Mouse (Mus musculus) adrenal gland (tissue): ENCODE data around the gene Rps6ka2.

Experiments used
- intact Hi-C: fragments of 180-260 bp; cut with DNase I; formaldehyde crosslinking; loops from one replicate; pipeline ENCODE4 v1.15.1; 2025

Rps6ka2 gene

DNA sequence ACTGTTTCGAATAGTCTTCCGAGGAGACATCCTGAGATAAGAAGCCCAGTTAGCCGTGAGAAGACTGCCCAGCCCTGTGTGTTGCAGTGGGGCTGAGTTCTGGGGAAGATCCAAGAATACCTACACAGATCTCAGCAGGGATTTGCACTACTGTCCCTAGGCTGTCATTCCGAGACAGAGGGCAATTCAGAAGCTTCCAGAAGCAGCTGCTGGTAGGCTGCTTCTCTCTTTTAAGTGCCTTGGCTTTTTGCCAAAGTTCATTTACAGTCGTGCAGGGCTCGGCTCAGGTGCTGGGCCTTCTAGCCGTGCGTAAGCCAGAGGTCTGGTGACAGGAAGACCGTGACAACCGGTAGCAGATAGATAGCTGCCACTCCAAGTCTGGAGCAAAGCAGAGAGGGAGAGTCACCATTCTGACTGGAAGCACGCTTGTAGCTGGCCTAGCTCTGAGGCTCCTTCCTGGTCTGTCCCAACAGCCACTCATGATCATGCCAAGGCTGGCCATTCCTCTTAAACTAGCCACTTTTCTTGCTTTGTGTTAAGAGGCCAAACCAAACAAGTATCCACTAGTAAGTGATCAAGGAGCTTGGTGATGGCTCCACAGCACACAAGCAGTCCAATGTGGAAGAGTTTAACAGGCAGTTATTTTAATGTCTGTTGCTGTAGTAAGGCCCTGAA is 49.3 kb downstream of the Rps6ka2 start:
- intact Hi-C loops = no loop called here

DNA sequence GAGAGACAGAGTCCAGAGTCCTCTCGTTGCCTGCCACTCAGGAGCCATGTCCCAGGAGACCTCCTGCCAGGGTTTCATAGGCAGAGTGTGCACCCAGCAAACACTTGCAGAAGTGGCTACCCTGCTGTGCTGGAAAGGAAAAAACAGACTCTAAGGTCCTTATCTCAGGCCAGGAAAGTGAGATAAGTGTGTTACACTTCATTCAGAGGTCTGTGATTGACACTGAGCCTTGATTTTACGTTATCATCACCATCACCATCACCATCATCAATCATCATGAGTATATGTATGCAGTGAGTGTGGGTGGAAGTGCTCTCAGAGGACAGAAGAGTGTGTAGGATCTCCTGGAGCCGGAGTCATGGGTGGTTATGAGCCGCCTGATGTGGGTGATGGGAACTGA is 51.4 kb downstream of the Rps6ka2 start:
- intact Hi-C loops = no loop called here

DNA sequence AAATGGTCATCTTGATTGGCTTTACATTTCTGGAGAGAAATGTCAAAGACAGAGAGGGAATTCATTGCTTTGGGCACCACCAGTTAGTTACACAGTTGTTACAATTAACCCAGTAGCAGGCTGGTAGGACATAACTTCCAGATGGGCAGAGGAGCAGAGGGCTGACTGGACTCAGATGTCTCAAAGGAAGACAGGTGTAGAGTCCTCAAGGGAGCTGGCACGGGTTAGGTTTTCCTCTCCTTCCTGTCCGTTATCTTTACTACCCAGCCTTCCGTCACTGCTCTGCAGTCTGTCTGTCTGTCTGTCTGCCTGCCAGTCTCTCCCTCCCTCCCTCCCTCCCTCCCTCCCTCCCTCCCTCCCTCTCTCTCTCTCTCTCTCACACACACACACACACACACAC is 52.3 kb downstream of the Rps6ka2 start:
- intact Hi-C loops = no loop called here

DNA sequence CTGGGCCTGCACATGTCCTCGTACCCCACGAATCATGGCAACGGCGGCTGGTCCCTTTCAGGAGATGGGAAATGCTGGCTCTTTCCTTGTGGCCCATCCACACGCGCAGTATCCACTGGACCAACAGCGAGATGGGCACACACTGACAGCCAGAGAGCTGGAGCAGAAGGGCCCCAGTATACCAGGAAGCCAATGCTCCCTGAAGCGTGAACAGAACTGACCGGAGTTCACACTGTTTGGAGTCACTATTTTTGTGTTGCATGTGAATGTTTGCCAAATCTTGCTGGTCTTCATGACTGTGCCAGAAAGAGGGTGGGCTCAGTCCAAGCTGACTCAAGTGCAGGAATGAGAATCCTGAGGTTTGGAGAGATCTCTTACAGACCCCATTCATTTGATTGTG is 58.6 kb downstream of the Rps6ka2 start:
- intact Hi-C loops = no loop called here

DNA sequence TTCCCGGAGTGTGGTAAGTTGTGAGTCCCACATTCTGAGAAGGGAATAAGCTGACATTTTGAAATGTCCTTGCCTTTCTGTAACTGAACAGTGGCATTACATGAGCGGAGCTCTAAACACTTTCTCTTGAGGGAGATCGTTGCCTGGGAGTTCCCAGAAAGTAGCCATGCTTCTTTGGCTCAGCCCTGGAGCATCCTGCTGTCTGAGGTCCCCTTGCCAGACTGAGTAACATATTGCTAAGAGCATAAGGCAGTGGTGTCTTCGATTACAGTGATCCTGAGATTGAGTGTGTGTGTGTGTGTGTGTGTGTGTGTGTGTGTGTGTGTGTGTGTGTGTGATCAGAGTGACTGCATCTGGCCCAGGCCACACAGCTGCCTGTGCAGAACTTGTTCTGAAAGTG is 61.4 kb downstream of the Rps6ka2 start:
- intact Hi-C loops = no loop called here

DNA sequence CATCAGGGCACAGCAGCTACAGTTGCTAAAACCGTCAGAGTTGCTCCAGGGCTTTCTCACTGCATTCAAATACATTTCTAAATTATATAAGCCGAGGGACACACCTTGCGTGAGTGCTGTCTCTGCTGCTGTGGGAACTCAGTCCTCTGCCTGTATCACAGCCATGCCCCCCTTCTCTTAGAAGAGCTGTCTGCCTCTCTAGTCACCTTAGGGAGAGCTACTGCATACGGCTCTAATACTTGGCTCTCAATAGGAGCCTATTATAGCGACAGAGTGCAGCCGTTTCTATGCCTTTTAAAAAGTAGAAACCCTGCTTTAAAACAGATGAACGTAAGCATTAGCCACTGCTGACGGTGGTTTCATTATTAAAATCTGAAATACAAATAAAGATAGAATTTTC is 61.9 kb downstream of the Rps6ka2 start:
- intact Hi-C loops = no loop called here

DNA sequence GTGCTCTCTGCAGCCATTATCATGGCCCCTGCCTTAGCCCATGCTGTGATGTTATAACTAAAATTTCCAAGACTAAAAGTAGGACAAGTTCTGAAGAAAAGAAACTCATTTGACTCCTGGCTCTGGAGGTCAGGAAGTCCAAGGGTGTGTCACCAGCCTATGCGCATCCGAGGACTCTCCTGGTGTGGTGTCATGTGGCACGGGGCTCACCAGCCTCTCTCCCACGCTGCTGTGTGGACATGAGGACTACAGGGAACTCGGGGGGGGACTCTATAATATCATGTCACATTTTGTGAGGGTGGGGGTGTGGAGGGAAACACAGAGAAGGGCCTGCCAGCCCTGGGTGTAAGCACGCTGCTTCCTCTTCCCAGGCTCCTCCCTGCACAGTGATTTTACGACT is 62.5 kb downstream of the Rps6ka2 start:
- intact Hi-C loops = no loop called here

DNA sequence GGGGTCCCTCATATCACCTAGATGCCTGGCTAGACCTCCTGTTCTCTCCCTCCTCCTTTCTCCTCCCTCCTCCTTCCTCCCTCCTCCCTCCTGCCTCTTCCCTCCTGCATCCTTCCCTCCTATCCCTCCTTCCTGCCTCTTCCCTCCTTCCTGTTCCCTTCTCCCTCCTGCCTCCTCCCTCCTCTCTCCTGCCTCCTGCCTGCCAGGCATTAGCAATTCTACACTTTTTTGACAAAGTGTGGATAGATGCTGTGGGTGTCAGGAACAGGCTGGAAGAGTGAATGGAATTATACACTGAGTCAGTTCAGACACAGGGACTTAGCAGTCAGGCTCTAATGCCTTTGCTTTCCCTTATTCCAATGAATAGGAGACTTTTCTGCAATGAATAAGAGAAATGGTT is 63.3 kb downstream of the Rps6ka2 start:
- intact Hi-C loops = no loop called here

DNA sequence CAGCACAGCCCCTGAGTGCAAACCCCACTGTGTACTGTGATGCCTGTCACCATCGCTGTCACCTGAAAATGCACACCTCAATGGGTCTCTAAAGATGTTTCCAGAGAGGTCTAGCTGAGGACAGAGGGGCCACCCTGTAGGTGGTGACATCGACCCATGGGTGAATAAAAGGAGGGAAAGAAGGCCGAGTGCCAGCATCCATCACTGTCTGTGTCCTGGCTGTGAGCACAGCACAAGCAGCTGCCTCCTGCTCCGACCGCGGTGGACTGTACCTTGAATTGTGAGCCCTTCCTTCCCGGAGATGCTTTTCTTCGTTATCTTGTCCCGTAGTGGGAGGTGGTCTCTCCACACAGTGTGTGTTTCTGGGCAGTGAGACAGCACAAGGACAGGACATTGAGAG is 67.8 kb downstream of the Rps6ka2 start:
- intact Hi-C loops = no loop called here

DNA sequence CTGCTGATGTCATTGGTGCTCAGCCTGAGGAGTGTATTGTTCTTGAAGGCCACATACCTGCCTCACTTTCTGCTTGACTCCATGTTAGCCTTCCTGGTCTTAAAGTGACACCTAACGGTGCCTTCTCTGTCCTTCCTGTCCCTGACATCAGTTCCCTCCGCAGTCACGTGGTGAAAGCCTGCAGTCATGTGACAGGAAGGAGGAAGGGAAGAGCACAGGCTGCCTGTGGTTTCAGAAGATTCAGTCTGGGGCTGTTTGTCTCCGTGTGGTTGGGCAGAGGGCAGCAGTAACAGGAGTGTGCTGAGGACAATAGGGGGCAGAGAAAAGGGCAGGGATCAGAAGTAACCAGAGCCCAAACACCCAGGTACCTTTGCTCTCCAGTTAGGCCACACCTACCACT is 68.9 kb downstream of the Rps6ka2 start:
- intact Hi-C loops = no loop called here

DNA sequence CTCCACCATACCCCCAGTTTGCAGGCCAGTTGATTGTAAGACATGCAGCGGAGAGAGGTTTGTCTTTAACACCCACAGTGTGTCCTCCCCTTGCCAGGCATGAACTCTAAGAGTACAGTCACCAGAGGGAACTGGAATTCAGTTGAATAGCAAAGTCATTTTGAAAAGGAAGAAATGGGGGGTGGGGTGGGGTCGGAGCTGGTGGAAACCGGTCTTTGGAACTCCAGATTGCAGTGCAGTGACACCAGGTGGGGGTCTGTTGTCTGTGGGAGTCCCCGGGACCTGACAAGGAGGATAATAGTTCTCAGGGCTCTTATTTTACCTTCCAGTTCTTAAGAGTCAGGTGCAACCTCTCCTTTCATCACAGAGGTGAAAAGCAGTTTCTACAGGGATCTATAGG is 70.6 kb downstream of the Rps6ka2 start:
- intact Hi-C loops = no loop called here

DNA sequence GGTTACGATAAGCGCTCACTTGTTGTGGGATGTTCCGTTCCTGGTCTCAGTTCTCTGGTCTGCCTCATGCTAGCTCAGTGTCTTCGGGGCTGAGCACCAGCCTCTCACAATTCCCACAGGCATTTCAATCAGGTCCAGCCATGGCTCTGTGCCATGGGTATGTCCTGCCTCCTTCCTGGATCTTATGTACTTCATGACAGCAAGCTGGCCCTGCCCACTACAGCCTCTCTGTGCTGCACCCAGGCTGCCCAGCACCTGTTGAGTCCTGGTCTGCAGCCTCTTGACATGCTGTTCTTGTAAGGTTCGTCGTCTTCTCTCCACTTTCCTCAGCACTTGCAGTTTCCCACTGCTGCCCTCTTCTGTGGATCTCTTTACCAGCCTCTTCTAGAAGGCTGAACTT is 75.2 kb downstream of the Rps6ka2 start:
- intact Hi-C loops = no loop called here

DNA sequence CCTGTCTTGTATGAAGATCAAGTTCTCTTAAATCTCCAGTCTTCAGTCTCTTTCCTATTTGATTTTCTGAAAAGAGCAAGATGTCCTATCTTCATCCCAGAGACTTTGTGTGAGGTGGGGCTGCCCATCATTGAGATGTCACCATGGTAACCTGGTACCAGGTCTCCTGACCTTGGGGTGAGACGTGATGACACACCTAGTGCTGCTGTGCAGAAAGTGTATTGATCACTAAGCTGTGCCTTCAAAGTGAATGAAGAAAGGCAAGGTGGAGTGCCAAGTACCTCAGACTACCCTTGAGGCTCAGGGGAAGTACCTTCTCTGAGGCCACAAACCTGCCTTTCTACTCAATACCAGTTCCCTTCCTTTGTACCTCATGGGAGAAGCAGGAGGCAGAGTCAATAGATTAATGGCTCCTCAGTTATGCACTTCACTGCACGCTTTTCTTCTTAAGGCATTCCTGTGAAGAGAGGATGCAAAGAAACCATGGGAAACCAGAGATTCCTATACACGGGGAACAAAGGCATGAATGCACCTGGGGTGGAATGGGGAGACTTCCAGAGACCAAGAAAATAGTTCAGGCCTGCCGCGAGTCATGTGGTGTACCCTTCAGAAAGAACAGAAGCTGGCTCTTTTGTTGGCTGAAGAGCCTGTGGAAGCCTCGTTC is 77.1 kb downstream of the Rps6ka2 start:
- intact Hi-C loops = no loop called here

DNA sequence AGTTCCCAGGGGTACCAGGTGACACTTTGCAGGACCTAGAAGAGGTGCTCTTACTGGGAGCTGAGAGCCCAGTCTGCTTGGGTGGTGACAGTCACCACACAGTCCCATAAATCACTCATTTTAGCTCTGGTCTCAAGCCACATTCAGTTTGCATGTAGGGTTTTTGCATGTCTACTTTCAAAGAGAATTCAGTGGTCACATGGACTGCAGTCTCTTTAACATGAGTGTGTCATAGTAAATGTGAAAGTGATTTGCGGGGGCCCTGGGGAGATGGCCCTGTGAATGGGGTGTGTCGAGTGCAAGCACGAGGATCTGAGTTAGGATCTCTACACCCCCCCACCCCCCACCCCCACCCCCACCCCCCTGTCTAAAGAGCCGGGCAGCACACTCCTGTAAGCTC is 80.5 kb downstream of the Rps6ka2 start:
- intact Hi-C loops = no loop called here

DNA sequence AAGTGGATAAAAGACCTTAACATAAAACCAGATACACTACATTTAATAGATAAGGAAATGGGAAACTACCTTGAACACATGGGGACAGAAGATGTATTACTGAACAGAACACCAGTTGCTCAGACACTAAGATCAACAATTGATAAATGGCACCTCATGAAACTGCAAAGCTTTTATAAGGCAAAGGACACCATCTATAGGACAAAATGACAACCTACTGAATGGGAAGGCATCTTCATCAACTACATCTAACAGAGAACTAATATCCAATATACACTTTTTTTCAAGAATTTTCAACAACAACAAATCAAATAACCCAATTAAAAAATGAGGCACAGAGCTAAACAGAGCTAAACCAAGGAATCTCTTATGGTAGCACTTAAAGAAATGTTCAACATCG is 87.3 kb downstream of the Rps6ka2 start:
- intact Hi-C loops = no loop called here

DNA sequence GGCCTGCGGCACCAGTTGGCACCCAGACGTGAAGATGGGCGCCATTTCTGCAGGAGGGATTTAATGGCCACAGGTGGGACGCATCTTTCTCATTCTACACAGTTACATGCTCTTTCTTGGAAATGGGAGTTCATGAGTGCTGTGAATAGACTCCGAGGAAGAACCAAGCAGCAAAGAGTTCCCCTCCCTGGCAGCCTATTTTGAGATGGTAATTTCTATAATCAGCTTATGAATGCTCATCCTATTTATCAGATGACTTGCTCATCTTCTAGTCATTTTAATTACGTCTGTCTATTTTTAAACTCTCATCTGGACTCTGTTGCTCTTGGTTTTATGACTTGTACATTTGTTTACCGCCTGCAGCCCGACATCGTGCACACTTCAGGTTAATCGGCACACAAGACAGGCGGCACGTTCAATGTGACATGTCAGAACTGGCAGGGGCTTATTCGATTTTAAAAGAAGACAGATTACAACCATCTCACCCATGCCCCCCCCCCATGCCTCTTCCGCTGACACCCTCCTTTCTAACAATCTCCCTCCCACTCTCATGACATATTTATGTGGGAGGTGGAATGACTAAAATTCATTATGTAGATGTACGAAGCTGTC is 88.9 kb downstream of the Rps6ka2 start:
- intact Hi-C loops = no loop called here

DNA sequence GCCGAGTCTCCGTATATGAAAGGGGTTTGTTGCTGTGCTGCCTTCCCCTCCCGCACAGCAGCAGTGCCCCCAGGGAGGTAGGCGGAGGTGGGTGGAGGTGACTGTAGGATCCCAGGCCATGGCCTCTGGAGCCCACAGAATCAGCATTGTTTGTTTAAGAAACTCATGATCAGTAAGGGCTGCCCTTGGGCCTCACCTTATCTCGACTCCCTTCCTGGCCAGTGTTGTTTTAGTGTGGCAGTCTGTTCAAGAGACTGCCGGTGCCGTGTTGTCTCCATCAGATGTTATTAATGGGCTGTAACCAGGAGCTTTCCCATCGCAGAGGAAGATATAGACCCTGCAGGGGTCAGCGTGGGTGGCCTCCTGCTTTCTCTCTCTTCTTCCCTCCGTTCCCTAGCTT is 90.4 kb downstream of the Rps6ka2 start:
- intact Hi-C loops = no loop called here

DNA sequence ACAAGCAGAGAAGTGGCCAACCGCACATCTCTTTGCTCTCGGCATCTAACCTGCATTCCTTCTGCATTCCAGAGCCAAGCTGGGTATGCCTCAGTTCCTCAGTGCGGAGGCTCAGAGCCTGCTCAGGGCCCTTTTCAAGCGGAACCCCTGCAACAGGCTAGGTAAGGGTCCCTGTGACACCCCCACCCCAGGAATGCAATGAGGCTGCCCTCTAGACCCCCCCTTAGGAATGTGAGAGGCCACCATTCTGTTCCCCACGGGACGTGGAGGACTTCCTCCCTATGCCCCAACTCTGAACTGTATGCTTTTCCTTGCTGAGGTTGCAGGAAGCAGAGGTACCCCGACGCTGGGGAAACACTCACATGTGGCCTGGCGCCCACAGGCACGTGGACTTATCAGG is 92.1 kb downstream of the Rps6ka2 start:
- intact Hi-C loops = no loop called here

DNA sequence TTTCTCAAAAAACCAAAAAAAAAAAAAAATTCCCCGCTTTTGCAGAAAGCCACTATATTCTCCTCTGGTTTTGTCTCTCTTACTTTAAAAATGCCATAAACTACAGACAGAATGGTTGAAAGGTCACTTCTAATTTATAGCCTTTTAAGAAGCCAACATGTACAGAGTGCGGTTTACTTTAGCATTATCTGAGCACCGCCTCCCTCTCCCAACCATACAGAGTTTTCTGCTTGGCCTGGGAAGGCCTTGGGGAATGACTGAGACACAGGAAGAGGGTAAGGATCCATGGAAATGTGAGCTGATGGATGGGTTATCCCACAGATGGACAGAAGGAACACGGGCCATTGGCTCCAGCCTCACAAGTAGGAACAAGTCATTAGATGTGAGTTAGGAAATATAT is 92.7 kb downstream of the Rps6ka2 start:
- intact Hi-C loops = no loop called here

DNA sequence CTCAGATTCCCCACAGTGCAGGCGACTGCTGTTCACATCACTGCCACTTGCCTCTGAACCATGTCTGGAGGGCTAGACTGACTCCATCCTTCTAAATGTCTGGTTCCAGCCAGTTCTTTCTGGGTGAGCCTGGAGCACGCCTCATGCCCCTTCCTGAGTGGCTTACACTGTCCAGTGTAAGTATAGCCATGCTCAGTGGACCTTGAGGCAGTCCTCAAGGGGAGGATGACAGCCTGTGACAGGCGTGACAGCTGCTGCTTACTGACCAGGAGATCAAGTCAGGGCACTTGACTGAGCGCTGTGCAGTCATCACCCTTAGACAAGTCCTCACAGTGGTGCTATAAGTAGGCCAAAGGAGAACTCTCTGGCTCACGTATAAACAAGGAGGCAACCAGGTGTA is 94.7 kb downstream of the Rps6ka2 start:
- intact Hi-C loops = no loop called here

DNA sequence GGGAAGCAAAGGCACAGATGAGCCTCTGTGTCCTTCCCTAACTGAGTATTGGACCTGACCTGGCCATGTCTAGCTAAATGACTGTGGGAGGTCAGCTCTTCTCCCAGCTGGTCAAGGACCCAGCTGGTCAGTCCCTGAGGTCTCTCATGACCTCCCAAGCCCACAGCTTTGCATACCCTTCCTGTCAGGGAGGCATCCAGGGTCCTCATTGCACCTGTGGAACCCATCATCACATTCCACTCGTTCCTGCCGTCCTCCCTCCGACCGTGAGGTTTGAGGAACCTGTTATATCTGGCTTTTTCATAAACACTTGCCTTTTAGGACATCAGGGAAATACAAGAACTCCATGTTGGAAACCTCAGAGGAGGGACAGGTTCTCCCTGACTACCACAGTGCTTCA is 95.4 kb downstream of the Rps6ka2 start:
- intact Hi-C loops = no loop called here

DNA sequence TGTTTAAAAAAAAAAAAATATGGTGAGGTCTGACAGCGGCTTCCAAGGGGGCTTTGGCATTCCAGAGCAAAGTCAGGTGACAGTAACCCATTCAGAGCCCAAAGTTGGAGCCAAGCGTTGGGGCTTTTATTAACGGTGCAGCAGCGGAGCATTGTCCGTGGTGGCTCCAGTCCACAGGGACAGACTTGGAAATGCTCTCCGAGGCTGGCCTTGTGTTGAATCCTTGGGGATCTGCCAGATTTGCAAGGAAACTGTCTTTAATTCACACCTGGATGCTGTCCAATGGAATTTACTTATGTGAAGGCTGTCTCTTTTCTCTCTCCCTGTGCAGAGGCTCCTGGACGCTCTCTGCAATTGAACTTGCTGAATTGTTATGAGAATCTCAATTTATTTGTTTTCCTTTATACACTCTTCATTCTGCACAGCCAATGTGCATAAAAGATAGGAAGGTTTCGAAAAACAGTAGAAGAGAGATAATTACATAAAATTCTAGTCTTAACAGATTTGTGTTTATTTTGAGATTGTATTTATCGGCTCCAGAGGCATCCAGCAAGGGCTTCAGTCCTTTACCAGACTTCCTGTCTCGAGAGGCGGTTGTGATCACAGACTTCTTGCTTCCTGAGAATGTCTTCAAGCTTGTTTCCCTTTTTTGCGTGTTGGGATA is 95.9 kb downstream of the Rps6ka2 start:
- intact Hi-C loops = no loop called here

DNA sequence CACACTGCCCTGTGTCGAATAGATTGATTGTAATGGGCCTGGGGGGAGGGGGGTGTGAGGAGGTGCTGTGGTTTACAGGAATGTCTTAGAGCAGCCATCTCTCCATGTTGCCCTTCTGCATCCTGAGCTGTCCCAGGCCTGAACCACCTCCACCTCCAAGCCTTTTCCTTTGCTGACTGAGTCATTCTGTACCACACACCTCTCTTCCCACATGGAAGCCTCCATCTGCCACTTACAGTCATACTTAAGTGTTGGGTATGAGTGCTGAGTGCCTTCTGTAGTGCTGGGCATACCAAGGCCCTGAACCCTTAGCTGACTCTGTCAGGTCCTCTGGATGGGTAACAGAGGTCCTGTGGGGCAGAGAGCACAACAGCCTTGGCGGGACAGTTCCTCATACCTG is 97.9 kb downstream of the Rps6ka2 start:
- intact Hi-C loops = no loop called here
